Mouse (Mus musculus): ENCODE results near the gene Slc25a31. TPM values are rescaled to one million over a fixed set of nuclear protein-coding genes. Genes with fewer than 3 reads are reported as not detected.

Gene Slc25a31
- 0.06 TPM in 1 of 2 replicates, not detected in the other for polyA plus RNA-seq (2012; ENCODE audit: low replicate concordance)

DNA sequence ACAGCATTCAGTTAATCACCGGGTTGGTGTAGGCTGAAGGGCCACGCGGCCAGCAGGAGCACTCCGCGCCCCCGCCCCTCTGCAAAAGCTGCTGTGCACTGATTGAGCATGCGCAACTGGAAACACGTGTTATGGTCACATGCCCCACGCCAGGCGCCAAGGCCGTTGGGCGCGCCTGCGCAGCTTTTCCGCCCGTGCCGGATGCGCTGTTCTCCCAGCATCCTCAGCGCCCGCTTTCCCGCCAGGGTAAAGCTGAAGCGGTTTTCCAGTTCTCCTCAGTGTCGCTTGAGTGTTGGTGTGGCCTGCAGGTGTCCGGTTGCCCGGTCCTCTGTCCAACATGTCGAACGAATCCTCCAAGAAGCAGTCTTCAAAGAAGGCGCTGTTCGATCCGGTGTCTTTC is at the start of gene Slc25a31:
TSS of gene Slc25a31 (plus strand) at position 201 of the 400 bp plus-strand sequence.

GRCm38 (mm10) chr3:40744024-40744835 is 35.6 kb downstream of the Slc25a31 start, which contains the start of gene Hspa4l:
Gene Hspa4l (plus strand): TSS chr3:40744495.

Other genes with a start within 250 kb of the Slc25a31 start
- gene Intu, start 177.6 kb upstream of the Slc25a31 start, polyA plus RNA-seq (2012; ENCODE audit: low replicate concordance), result 0.93 and 1.1 TPM in 2 replicates
- 3.4 and 3.9 TPM in 2 replicates for gene Hspa4l, start 35.6 kb downstream of the Slc25a31 start, polyA plus RNA-seq (2012; ENCODE audit: low replicate concordance)
- gene Plk4, start 91.2 kb downstream of the Slc25a31 start, polyA plus RNA-seq (2012; ENCODE audit: low replicate concordance), result 3.1 and 3.6 TPM in 2 replicates
- 3.0 and 5.9 TPM in 2 replicates for gene Mfsd8, start 138.0 kb downstream of the Slc25a31 start, polyA plus RNA-seq (2012; ENCODE audit: low replicate concordance)
- 0.49 and 2.6 TPM in 2 replicates for gene Abhd18, start 138.1 kb downstream of the Slc25a31 start, polyA plus RNA-seq (2012; ENCODE audit: low replicate concordance)
- not detected in 2 replicates for gene 1700034I23Rik, start 193.7 kb downstream of the Slc25a31 start, polyA plus RNA-seq (2012; ENCODE audit: low replicate concordance)
- 9.9 and 14.4 TPM in 2 replicates for gene Larp1b, start 241.0 kb downstream of the Slc25a31 start, polyA plus RNA-seq (2012; ENCODE audit: low replicate concordance)

Measured in hematopoietic multipotent progenitor cell, adult 10-12 weeks (in vitro differentiated cells).